Mouse (Mus musculus): ENCODE results near the gene Clec9a. TPM values are rescaled to one million over a fixed set of nuclear protein-coding genes. Genes with fewer than 3 reads are reported as not detected.

The Clec9a gene
- not detected for polyA plus RNA-seq (2015; fragmentation: Illumina TruSeq; extraction: RNeasy Lipid Tissue Mini Kit (QIAGEN cat#74804); ENCODE audit: low read depth, low replicate concordance)

GRCm38 (mm10) chr6:129408562-129408961, at the start of gene Clec9a:
Gene Clec9a, plus strand, starts transcription at chr6:129408862.

GRCm38 (mm10) chr6:129385774-129386173, 22.9 kb upstream of the Clec9a start, which contains the start of gene Clec12b:
Gene Clec12b, minus strand, starts transcription at chr6:129385874.

GRCm38 (mm10) chr6:129396997-129397396, 11.7 kb upstream of the Clec9a start, which contains the start of gene Clec1b:
Gene Clec1b, plus strand, starts transcription at chr6:129397297.

GRCm38 (mm10) chr6:129451411-129452039, 42.9 kb downstream of the Clec9a start, which contains the start of gene Clec1a:
Gene Clec1a, minus strand, starts transcription at chr6:129452000.

Other genes with a start within 250 kb of the Clec9a start
- 19.1 TPM for gene Clec2d, start 228.2 kb upstream of the Clec9a start, polyA plus RNA-seq (2015; fragmentation: Illumina TruSeq; extraction: RNeasy Lipid Tissue Mini Kit (QIAGEN cat#74804); ENCODE audit: low read depth, low replicate concordance)
- gene Cd69, start 133.4 kb upstream of the Clec9a start, polyA plus RNA-seq (2015; fragmentation: Illumina TruSeq; extraction: RNeasy Lipid Tissue Mini Kit (QIAGEN cat#74804); ENCODE audit: low read depth, low replicate concordance), result not detected
- not detected for gene 4922502D21Rik, start 77.1 kb upstream of the Clec9a start, polyA plus RNA-seq (2015; fragmentation: Illumina TruSeq; extraction: RNeasy Lipid Tissue Mini Kit (QIAGEN cat#74804); ENCODE audit: low read depth, low replicate concordance)
- 0.58 TPM for gene Clec12a, start 66.2 kb upstream of the Clec9a start, polyA plus RNA-seq (2015; fragmentation: Illumina TruSeq; extraction: RNeasy Lipid Tissue Mini Kit (QIAGEN cat#74804); ENCODE audit: low read depth, low replicate concordance)
- gene Clec12b, start 23.0 kb upstream of the Clec9a start, polyA plus RNA-seq (2015; fragmentation: Illumina TruSeq; extraction: RNeasy Lipid Tissue Mini Kit (QIAGEN cat#74804); ENCODE audit: low read depth, low replicate concordance), result not detected
- gene Clec1b, start 11.6 kb upstream of the Clec9a start, polyA plus RNA-seq (2015; fragmentation: Illumina TruSeq; extraction: RNeasy Lipid Tissue Mini Kit (QIAGEN cat#74804); ENCODE audit: low read depth, low replicate concordance), result not detected
- 0.91 TPM for gene Clec1a, start 43.1 kb downstream of the Clec9a start, polyA plus RNA-seq (2015; fragmentation: Illumina TruSeq; extraction: RNeasy Lipid Tissue Mini Kit (QIAGEN cat#74804); ENCODE audit: low read depth, low replicate concordance)
- not detected for gene Olr1, start 98.3 kb downstream of the Clec9a start, polyA plus RNA-seq (2015; fragmentation: Illumina TruSeq; extraction: RNeasy Lipid Tissue Mini Kit (QIAGEN cat#74804); ENCODE audit: low read depth, low replicate concordance)
- not detected for gene Tmem52b, start 103.7 kb downstream of the Clec9a start, polyA plus RNA-seq (2015; fragmentation: Illumina TruSeq; extraction: RNeasy Lipid Tissue Mini Kit (QIAGEN cat#74804); ENCODE audit: low read depth, low replicate concordance)
- gene Gabarapl1, start 124.3 kb downstream of the Clec9a start, polyA plus RNA-seq (2015; fragmentation: Illumina TruSeq; extraction: RNeasy Lipid Tissue Mini Kit (QIAGEN cat#74804); ENCODE audit: low read depth, low replicate concordance), result 958 TPM
- not detected for gene Klre1, start 169.0 kb downstream of the Clec9a start, polyA plus RNA-seq (2015; fragmentation: Illumina TruSeq; extraction: RNeasy Lipid Tissue Mini Kit (QIAGEN cat#74804); ENCODE audit: low read depth, low replicate concordance)
- gene Klrd1, start 182.9 kb downstream of the Clec9a start, polyA plus RNA-seq (2015; fragmentation: Illumina TruSeq; extraction: RNeasy Lipid Tissue Mini Kit (QIAGEN cat#74804); ENCODE audit: low read depth, low replicate concordance), result not detected
- gene Klrk1, start 215.0 kb downstream of the Clec9a start, polyA plus RNA-seq (2015; fragmentation: Illumina TruSeq; extraction: RNeasy Lipid Tissue Mini Kit (QIAGEN cat#74804); ENCODE audit: low read depth, low replicate concordance), result not detected
- gene Klrc3, start 234.5 kb downstream of the Clec9a start, polyA plus RNA-seq (2015; fragmentation: Illumina TruSeq; extraction: RNeasy Lipid Tissue Mini Kit (QIAGEN cat#74804); ENCODE audit: low read depth, low replicate concordance), result not detected

Measured in brain, adult 10 weeks (tissue).